Mouse (Mus musculus) mesoderm, embryonic 11.5 days (tissue): ENCODE data around the gene Ptpro.

Experiments
- DNase-seq: peaks from one replicate; pipeline ENCODE4 v3.0.0-alpha.2; 2012; ENCODE audit warnings: low read depth, low spot score

The Ptpro gene

GRCm38 (mm10) chr6:137294973-137295820 is 43.1 kb downstream of the Ptpro start:
- no peak for DNase-seq

GRCm38 (mm10) chr6:137302561-137302960 is 50.4 kb downstream of the Ptpro start:
- no peak for DNase-seq

- no peak for DNase-seq
These were observed 51.7 kb downstream of the Ptpro start for GRCm38 (mm10) chr6:137303824-137304223.

- no peak for DNase-seq
These were observed 63.1 kb downstream of the Ptpro start for GRCm38 (mm10) chr6:137315265-137315664.

- no peak for DNase-seq
These were observed 64.2 kb downstream of the Ptpro start for GRCm38 (mm10) chr6:137316358-137316757.

- no peak for DNase-seq
These were observed 65.4 kb downstream of the Ptpro start for GRCm38 (mm10) chr6:137317509-137317908.

- DNase-seq: no peak
These were observed 66.2 kb downstream of the Ptpro start for GRCm38 (mm10) chr6:137318242-137318861.

GRCm38 (mm10) chr6:137319658-137320057 is 67.5 kb downstream of the Ptpro start:
- no peak for DNase-seq

- DNase-seq: no peak
These were observed 75.6 kb downstream of the Ptpro start for GRCm38 (mm10) chr6:137327718-137328117.

GRCm38 (mm10) chr6:137328228-137328627 is 76.1 kb downstream of the Ptpro start:
- DNase-seq: no peak

GRCm38 (mm10) chr6:137330782-137331181 is 78.7 kb downstream of the Ptpro start:
- DNase-seq: no peak

GRCm38 (mm10) chr6:137331826-137332225 is 79.7 kb downstream of the Ptpro start:
- no peak for DNase-seq

- DNase-seq: no peak
These were observed 87.0 kb downstream of the Ptpro start for GRCm38 (mm10) chr6:137339071-137339470.

GRCm38 (mm10) chr6:137343688-137344441 is 91.7 kb downstream of the Ptpro start:
- DNase-seq: no peak

GRCm38 (mm10) chr6:137360166-137360565 is 108.0 kb downstream of the Ptpro start:
- no peak for DNase-seq

GRCm38 (mm10) chr6:137362216-137362615 is 110.1 kb downstream of the Ptpro start:
- peak; percentile 36 for DNase-seq

GRCm38 (mm10) chr6:137364681-137365080 is 112.6 kb downstream of the Ptpro start:
- no peak for DNase-seq

GRCm38 (mm10) chr6:137365637-137366036 is 113.5 kb downstream of the Ptpro start:
- no peak for DNase-seq

GRCm38 (mm10) chr6:137370745-137371144 is 118.6 kb downstream of the Ptpro start:
- DNase-seq: no peak

- no peak for DNase-seq
These were observed 119.3 kb downstream of the Ptpro start for GRCm38 (mm10) chr6:137371455-137371854.

GRCm38 (mm10) chr6:137373920-137374319 is 121.8 kb downstream of the Ptpro start:
- no peak for DNase-seq

- peak; percentile 20 for DNase-seq
These were observed 130.4 kb downstream of the Ptpro start for GRCm38 (mm10) chr6:137382546-137382945.
